Mouse (Mus musculus): Measurements from ENCODE around the gene Rnf10. TPM values are rescaled to one million over a fixed set of nuclear protein-coding genes. Genes with fewer than 3 reads are reported as not detected.

Rnf10 gene
- polyA plus RNA-seq, 2 experiments: 86.7 to 163 TPM

DNA sequence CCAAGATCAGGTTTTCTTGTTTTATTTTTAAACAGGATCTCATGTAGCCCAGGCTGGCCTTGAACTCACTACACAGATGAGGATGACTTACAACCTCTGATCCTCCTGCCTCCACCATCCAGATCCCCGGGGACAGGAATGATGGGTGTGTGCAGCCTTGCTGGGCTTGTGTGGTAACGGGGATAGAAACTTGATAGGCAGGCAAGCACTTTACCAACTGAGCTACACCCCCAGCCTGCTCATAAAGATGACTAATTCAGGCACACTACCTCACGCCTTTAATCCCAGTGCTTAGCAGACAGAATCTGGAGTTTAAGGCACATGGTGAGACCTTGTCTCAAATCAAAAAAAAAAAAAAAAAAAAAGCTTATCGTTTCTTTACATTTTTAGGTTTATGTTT lies 59.8 kb downstream of the Rnf10 start:
- H3K36me3 ChIP-seq (ENCODE audit: control insufficient read depth, insufficient read depth, low read length): no peaks in the 10 kb centered on the region
- H3K27ac ChIP-seq (replicated peaks; ENCODE audit: low read depth, low read length): no peak overlapping the region
- no peaks in the 10 kb centered on the region for H3K27me3 ChIP-seq (ENCODE audit: control insufficient read depth, insufficient read depth, low read length)
- no peak for TF ChIP-seq POLR2A (IDR thresholded peaks at IDR 0.05; ENCODE audit: borderline replicate concordance, extremely low read depth, insufficient read depth, insufficient read length)
- H3K4me1 ChIP-seq (ENCODE audit: control insufficient read depth, insufficient read depth, low read length): no peaks in the 10 kb centered on the region
- ATAC-seq (ENCODE audit: low FRiP score, low read depth) (no peak), DNase-seq (ENCODE audit: low spot score) (no peak)
- no peaks in the 10 kb centered on the region for H3K9me3 ChIP-seq (ENCODE audit: control insufficient read depth, low read length)
- 51% methylated on average over 4 of the region's 4 CpGs for WGBS
- H3K4me3 ChIP-seq (replicated peaks; ENCODE audit: low read length): no peak overlapping the region
- H3K9ac ChIP-seq (ENCODE audit: low read depth, low read length, severe bottlenecking): no peak overlapping the region
- no peak overlapping the region for H3K4me2 ChIP-seq (replicated peaks; ENCODE audit: low read depth, low read length, severe bottlenecking)

DNA sequence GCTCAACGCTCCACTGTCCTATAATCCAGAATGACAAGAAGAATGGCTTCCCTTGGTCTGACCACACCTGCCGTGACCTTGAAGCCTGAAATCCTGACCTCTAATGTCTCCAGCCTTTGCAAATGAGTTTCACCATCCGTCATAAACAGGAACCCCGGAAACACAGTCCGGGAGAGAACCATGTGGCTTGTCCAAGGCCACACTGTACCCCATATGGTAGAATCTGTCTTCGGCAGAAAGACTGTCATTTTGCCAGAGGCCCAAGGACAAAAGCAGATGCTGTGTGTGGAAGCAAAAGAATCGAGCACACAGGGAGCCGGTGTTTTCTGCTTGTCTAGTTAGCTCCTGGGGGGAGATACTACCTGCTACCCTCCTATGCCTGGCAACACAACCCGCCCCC lies 60.2 kb downstream of the Rnf10 start:
- TF ChIP-seq POLR2A (IDR thresholded peaks at IDR 0.05; ENCODE audit: borderline replicate concordance, extremely low read depth, insufficient read depth, insufficient read length): no peak
- Histone ChIP-seq H3K27ac (replicated peaks; ENCODE audit: low read depth, low read length) (no peak overlapping the region), H3K4me3 (replicated peaks; ENCODE audit: low read length) (no peak overlapping the region), H3K9me3 (ENCODE audit: control insufficient read depth, low read length) (no peaks in the 10 kb centered on the region), H3K4me1 (ENCODE audit: control insufficient read depth, insufficient read depth, low read length) (no peaks in the 10 kb centered on the region), H3K36me3 (ENCODE audit: control insufficient read depth, insufficient read depth, low read length) (no peaks in the 10 kb centered on the region), H3K27me3 (ENCODE audit: control insufficient read depth, insufficient read depth, low read length) (no peaks in the 10 kb centered on the region), H3K4me2 (replicated peaks; ENCODE audit: low read depth, low read length, severe bottlenecking) (no peak overlapping the region), H3K9ac (ENCODE audit: low read depth, low read length, severe bottlenecking) (no peak overlapping the region)
- ATAC-seq (ENCODE audit: low FRiP score, low read depth) (no peak), DNase-seq (ENCODE audit: low spot score) (no peak)
- 75% methylated on average over 9 of the region's 9 CpGs for WGBS

DNA sequence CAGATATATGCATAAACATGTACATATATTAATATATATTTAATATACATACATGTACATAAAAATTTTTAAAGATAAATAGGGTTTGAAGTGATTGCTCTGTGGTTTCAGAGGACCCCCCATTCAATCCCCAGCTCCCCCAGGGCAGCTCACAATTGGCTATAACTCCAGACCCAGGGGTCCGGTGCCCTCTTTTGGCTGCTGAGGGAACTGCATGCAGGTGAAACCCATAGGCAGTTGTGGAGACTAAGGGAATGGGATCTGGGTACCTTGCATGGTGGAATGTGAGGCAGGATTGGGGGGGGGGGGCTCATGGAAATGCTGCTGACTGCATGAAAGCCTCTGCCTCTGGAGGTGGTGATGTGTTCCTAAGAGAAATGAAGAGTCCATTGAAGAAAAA lies 62.3 kb downstream of the Rnf10 start:
- Histone ChIP-seq H3K4me1 (ENCODE audit: control insufficient read depth, insufficient read depth, low read length) (no peaks in the 10 kb centered on the region), H3K9me3 (ENCODE audit: control insufficient read depth, low read length) (no peaks in the 10 kb centered on the region), H3K27me3 (ENCODE audit: control insufficient read depth, insufficient read depth, low read length) (no peaks in the 10 kb centered on the region; the same call in 1 of the 2 replicates), H3K27ac (replicated peaks; ENCODE audit: low read depth, low read length) (no peak overlapping the region), H3K36me3 (ENCODE audit: control insufficient read depth, insufficient read depth, low read length) (no peaks in the 10 kb centered on the region), H3K9ac (ENCODE audit: low read depth, low read length, severe bottlenecking) (no peak overlapping the region), H3K4me2 (replicated peaks; ENCODE audit: low read depth, low read length, severe bottlenecking) (no peak overlapping the region), H3K4me3 (replicated peaks; ENCODE audit: low read length) (no peak overlapping the region)
- no peak for DNase-seq (ENCODE audit: low spot score)
- 5% methylated on average over 1 of the region's 1 CpGs for WGBS
- no peak for TF ChIP-seq POLR2A (IDR thresholded peaks at IDR 0.05; ENCODE audit: borderline replicate concordance, extremely low read depth, insufficient read depth, insufficient read length)
- ATAC-seq (ENCODE audit: low FRiP score, low read depth): no peak

DNA sequence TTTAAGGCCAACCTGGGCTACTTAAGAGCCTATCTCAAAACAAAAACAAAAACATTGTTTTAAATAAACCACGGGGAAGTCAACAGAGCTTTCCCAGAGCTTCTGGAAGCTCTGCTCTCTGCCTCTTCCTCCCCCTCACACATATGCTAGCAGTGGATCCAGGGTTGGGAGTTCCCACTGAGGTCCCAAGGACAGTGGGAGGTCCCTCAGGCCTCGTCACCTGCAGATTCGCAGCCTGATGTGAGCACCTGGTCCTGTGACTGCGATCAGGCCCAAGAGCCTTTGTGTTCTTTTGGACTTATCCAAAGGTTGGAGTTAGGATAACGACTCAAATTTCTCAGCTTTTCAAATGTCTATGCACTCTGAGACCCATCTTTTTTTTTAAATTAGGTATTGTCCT lies 64.1 kb downstream of the Rnf10 start:
- Histone ChIP-seq H3K4me2 (replicated peaks; ENCODE audit: low read depth, low read length, severe bottlenecking) (no peak overlapping the region), H3K9ac (ENCODE audit: low read depth, low read length, severe bottlenecking) (no peak overlapping the region), H3K4me1 (ENCODE audit: control insufficient read depth, insufficient read depth, low read length) (peaks cover 14% of the 10 kb centered on the region), H3K9me3 (ENCODE audit: control insufficient read depth, low read length) (no peaks in the 10 kb centered on the region), H3K27ac (replicated peaks; ENCODE audit: low read depth, low read length) (no peak overlapping the region), H3K27me3 (ENCODE audit: control insufficient read depth, insufficient read depth, low read length) (peaks cover under 1% of the 10 kb centered on the region; the same call in 1 of the 2 replicates), H3K4me3 (replicated peaks; ENCODE audit: low read length) (no peak overlapping the region), H3K36me3 (ENCODE audit: control insufficient read depth, insufficient read depth, low read length) (no peaks in the 10 kb centered on the region)
- 51% methylated on average over 5 of the region's 5 CpGs for WGBS
- no peak for ATAC-seq (ENCODE audit: low FRiP score, low read depth)
- no peak for DNase-seq (ENCODE audit: low spot score)
- no peak for TF ChIP-seq POLR2A (IDR thresholded peaks at IDR 0.05; ENCODE audit: borderline replicate concordance, extremely low read depth, insufficient read depth, insufficient read length)

DNA sequence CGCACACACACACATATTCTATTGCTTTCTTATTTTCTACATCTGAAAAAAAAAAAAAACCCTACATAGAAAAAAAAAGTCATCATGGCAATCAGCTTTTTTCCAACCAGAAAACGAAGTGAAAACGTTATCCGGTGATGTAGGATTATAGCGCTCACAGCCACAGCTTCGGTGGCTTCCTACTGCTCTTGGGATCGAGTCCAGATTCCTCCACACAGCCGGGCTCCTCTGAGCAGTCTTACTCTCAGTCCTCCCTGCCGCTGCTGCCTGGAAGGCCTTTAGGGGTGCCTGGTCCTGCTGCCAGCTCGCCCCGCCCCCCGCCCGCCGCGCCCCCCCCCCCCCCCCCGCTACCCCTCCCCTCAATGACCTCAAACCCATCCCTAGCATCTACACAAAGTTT lies 64.8 kb downstream of the Rnf10 start:
- Histone ChIP-seq H3K27ac (replicated peaks; ENCODE audit: low read depth, low read length) (no peak overlapping the region), H3K9ac (ENCODE audit: low read depth, low read length, severe bottlenecking) (no peak overlapping the region), H3K27me3 (ENCODE audit: control insufficient read depth, insufficient read depth, low read length) (peaks cover 4% of the 10 kb centered on the region; the same call in 1 of the 2 replicates), H3K9me3 (ENCODE audit: control insufficient read depth, low read length) (no peaks in the 10 kb centered on the region), H3K4me1 (ENCODE audit: control insufficient read depth, insufficient read depth, low read length) (peaks cover 16% of the 10 kb centered on the region), H3K36me3 (ENCODE audit: control insufficient read depth, insufficient read depth, low read length) (no peaks in the 10 kb centered on the region), H3K4me3 (replicated peaks; ENCODE audit: low read length) (no peak overlapping the region), H3K4me2 (replicated peaks; ENCODE audit: low read depth, low read length, severe bottlenecking) (no peak overlapping the region)
- TF ChIP-seq POLR2A (IDR thresholded peaks at IDR 0.05; ENCODE audit: borderline replicate concordance, extremely low read depth, insufficient read depth, insufficient read length): no peak
- ATAC-seq (ENCODE audit: low FRiP score, low read depth) (no peak), DNase-seq (ENCODE audit: low spot score) (no peak)
- 13% methylated on average over 9 of the region's 16 CpGs for WGBS

DNA sequence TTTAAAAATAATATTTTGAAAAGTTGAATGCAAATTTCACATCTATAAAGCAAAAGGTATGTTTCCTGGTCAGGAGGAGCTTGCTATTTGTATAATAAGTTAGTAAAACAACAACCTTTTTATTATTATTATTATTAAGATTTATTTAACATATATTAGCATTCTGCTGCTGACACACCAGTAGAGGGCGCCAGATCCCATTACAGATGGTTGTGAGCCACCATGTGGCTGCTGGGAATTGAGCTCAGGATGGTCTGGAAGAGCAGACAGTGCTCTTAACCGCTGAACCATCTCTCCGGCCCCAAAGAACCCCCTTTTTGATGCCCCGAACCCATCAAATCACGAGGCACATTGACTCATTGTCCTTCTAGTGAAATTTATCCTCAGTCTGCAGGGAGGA lies 65.5 kb downstream of the Rnf10 start:
- peaks cover 16% of the 10 kb centered on the region for H3K4me1 ChIP-seq (ENCODE audit: control insufficient read depth, insufficient read depth, low read length)
- 60% methylated on average over 5 of the region's 5 CpGs for WGBS

More for the DNA sequence above, 65.5 kb downstream of the Rnf10 start:
- ATAC-seq (ENCODE audit: low FRiP score, low read depth) (no peak), DNase-seq (ENCODE audit: low spot score) (no peak)
- H3K4me2 ChIP-seq (replicated peaks; ENCODE audit: low read depth, low read length, severe bottlenecking): no peak overlapping the region
- H3K9ac ChIP-seq (ENCODE audit: low read depth, low read length, severe bottlenecking): no peak overlapping the region
- TF ChIP-seq POLR2A (IDR thresholded peaks at IDR 0.05; ENCODE audit: borderline replicate concordance, extremely low read depth, insufficient read depth, insufficient read length): no peak
- no peak overlapping the region for H3K27ac ChIP-seq (replicated peaks; ENCODE audit: low read depth, low read length)
- H3K4me3 ChIP-seq (replicated peaks; ENCODE audit: low read length): no peak overlapping the region
- no peaks in the 10 kb centered on the region for H3K36me3 ChIP-seq (ENCODE audit: control insufficient read depth, insufficient read depth, low read length)
- H3K27me3 ChIP-seq (ENCODE audit: control insufficient read depth, insufficient read depth, low read length): peaks cover 4% of the 10 kb centered on the region; the same call in 1 of the 2 replicates
- H3K9me3 ChIP-seq (ENCODE audit: control insufficient read depth, low read length): no peaks in the 10 kb centered on the region
